Mouse (Mus musculus): Measurements from ENCODE around the gene Mfsd11. TPM values are rescaled to one million over a fixed set of nuclear protein-coding genes. Genes with fewer than 3 reads are reported as not detected.

The Mfsd11 gene
- polyA plus RNA-seq, 1 experiment from 2014 or later: 41.1 TPM

DNA sequence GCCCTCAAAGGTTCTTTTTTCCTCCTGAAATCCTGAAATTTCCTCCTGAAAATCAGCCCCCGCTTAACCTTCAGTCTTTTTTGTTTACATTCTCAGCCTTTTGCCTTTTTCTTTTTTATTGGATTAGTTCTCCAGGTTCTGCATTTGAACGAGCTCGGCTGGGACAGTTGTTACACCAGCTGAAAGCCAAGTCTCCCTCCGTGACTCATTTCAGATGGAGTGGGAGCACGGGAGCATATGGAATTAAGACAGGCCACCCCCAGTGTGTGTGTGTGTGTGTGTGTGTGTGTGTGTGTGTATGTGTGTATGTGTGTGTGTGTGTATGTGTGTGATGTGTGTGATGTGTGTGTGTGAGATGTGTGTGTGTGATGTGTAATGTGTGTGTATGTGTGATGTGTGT is 29.2 kb downstream of the Mfsd11 start:
- no peak for ATAC-seq (ENCODE audit: insufficient read depth, low FRiP score, low TSS enrichment)
- H3K36me3 ChIP-seq (ENCODE audit: control insufficient read depth, insufficient read depth, low read length): no peaks in the 10 kb centered on the region
- whole genome bisulfite sequencing: 73% methylated on average over 5 of the region's 5 CpGs
- H3K4me3 ChIP-seq (ENCODE audit: low read depth, low read length): no peak overlapping the region
- DNase-seq (ENCODE audit: low spot score): no peak
- H3K9me3 ChIP-seq (ENCODE audit: control insufficient read depth, low read length): no peaks in the 10 kb centered on the region
- H3K4me1 ChIP-seq (ENCODE audit: control insufficient read depth, insufficient read depth, low read length): no peaks in the 10 kb centered on the region
- H3K9ac ChIP-seq (ENCODE audit: low read length): no peak overlapping the region
- no peaks in the 10 kb centered on the region for H3K27me3 ChIP-seq (ENCODE audit: control insufficient read depth, insufficient read depth, low read length)
- no peak overlapping the region for H3K4me2 ChIP-seq (ENCODE audit: low read depth)
- H3K27ac ChIP-seq (ENCODE audit: low read depth, low read length): no peak overlapping the region

GRCm38 (mm10) chr11:116882446-116882845 is 30.2 kb downstream of the Mfsd11 start:
- 80% methylated on average over 10 of the region's 10 CpGs for WGBS
- H3K4me3 ChIP-seq (ENCODE audit: low read depth, low read length): no peak overlapping the region
- ATAC-seq (ENCODE audit: insufficient read depth, low FRiP score, low TSS enrichment): no peak
- no peak overlapping the region for H3K27ac ChIP-seq (ENCODE audit: low read depth, low read length)
- no peaks in the 10 kb centered on the region for H3K4me1 ChIP-seq (ENCODE audit: control insufficient read depth, insufficient read depth, low read length)
- H3K27me3 ChIP-seq (ENCODE audit: control insufficient read depth, insufficient read depth, low read length): no peaks in the 10 kb centered on the region
- H3K9me3 ChIP-seq (ENCODE audit: control insufficient read depth, low read length): no peaks in the 10 kb centered on the region
- H3K4me2 ChIP-seq (ENCODE audit: low read depth): no peak overlapping the region
- DNase-seq (ENCODE audit: low spot score): no peak
- no peak overlapping the region for H3K9ac ChIP-seq (ENCODE audit: low read length)
- H3K36me3 ChIP-seq (ENCODE audit: control insufficient read depth, insufficient read depth, low read length): no peaks in the 10 kb centered on the region

DNA sequence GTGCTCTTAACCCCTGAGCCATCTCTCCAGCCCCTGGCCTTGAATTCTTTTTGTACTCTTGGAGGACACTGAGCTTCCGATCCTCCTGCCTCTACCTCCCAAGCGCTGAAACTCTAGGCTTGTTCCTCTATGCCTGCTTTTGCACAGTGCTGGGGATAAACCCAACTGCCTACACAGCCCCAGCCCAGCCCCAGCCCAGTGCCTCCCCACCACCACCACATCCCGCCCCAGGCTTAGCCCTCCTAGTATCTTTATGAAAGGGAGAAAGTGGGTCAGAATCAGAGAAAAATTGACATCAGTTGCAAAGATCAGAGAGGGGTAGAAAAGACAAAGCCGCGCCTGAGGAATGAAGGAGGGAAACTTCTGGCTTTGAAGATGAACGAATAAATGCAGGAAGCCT is 31.8 kb downstream of the Mfsd11 start:
- no peak overlapping the region for H3K4me3 ChIP-seq (ENCODE audit: low read depth, low read length)
- H3K9me3 ChIP-seq (ENCODE audit: control insufficient read depth, low read length): no peaks in the 10 kb centered on the region
- H3K27me3 ChIP-seq (ENCODE audit: control insufficient read depth, insufficient read depth, low read length): no peaks in the 10 kb centered on the region
- DNase-seq (ENCODE audit: low spot score): no peak
- ATAC-seq (ENCODE audit: insufficient read depth, low FRiP score, low TSS enrichment): no peak
- H3K9ac ChIP-seq (ENCODE audit: low read length): no peak overlapping the region
- no peaks in the 10 kb centered on the region for H3K36me3 ChIP-seq (ENCODE audit: control insufficient read depth, insufficient read depth, low read length)
- no peaks in the 10 kb centered on the region for H3K4me1 ChIP-seq (ENCODE audit: control insufficient read depth, insufficient read depth, low read length)
- WGBS: 87% methylated on average over 6 of the region's 6 CpGs
- H3K27ac ChIP-seq (ENCODE audit: low read depth, low read length): no peak overlapping the region
- no peak overlapping the region for H3K4me2 ChIP-seq (ENCODE audit: low read depth)

GRCm38 (mm10) chr11:116885275-116886151 is 33.3 kb downstream of the Mfsd11 start:
- no peak overlapping the region for H3K27ac ChIP-seq (ENCODE audit: low read depth, low read length)
- H3K4me3 ChIP-seq (ENCODE audit: low read depth, low read length): no peak overlapping the region
- H3K9me3 ChIP-seq (ENCODE audit: control insufficient read depth, low read length): no peaks in the 10 kb centered on the region
- H3K36me3 ChIP-seq (ENCODE audit: control insufficient read depth, insufficient read depth, low read length): no peaks in the 10 kb centered on the region
- no peaks in the 10 kb centered on the region for H3K27me3 ChIP-seq (ENCODE audit: control insufficient read depth, insufficient read depth, low read length)
- 4% methylated on average over 23 of the region's 28 CpGs for WGBS
- peak; percentile 90 for DNase-seq (ENCODE audit: low spot score)
- H3K9ac ChIP-seq (ENCODE audit: low read length): no peak overlapping the region
- ATAC-seq (ENCODE audit: insufficient read depth, low FRiP score, low TSS enrichment): no peak
- no peaks in the 10 kb centered on the region for H3K4me1 ChIP-seq (ENCODE audit: control insufficient read depth, insufficient read depth, low read length)
- peak overlapping the region; percentile 0 for H3K4me2 ChIP-seq (ENCODE audit: low read depth)

DNA sequence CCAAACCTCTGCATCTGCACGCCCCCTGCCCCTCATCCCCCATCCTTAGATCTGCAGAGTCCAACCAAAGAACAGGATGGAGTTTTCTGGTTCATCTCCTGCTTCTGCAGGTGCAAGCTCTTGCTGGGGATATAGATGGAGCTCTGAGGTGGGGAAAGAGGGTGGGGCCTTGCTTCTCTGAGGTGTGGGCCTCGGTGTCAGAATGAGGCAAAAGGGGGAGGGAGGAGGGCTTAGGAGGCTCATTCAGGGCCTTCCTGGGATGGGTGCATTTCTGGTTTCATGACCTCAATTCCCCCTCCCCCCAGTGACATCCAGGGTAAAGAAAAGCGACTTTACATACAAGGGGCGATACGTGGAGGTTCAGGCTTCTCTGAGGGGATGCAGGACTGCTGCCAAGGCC is 34.9 kb downstream of the Mfsd11 start:
- Histone ChIP-seq H3K4me2 (ENCODE audit: low read depth) (no peak overlapping the region), H3K9ac (ENCODE audit: low read length) (no peak overlapping the region), H3K9me3 (ENCODE audit: control insufficient read depth, low read length) (no peaks in the 10 kb centered on the region), H3K36me3 (ENCODE audit: control insufficient read depth, insufficient read depth, low read length) (no peaks in the 10 kb centered on the region), H3K27ac (ENCODE audit: low read depth, low read length) (no peak overlapping the region), H3K4me3 (ENCODE audit: low read depth, low read length) (no peak overlapping the region), H3K4me1 (ENCODE audit: control insufficient read depth, insufficient read depth, low read length) (no peaks in the 10 kb centered on the region), H3K27me3 (ENCODE audit: control insufficient read depth, insufficient read depth, low read length) (no peaks in the 10 kb centered on the region)
- DNase-seq (ENCODE audit: low spot score): no peak
- WGBS: 46% methylated on average over 5 of the region's 5 CpGs
- no peak for ATAC-seq (ENCODE audit: insufficient read depth, low FRiP score, low TSS enrichment)

GRCm38 (mm10) chr11:116893532-116894442 is 41.5 kb downstream of the Mfsd11 start:
- H3K9ac ChIP-seq (ENCODE audit: low read length): no peak overlapping the region
- ATAC-seq (ENCODE audit: insufficient read depth, low FRiP score, low TSS enrichment) (no peak), DNase-seq (ENCODE audit: low spot score) (no peak)
- no peaks in the 10 kb centered on the region for H3K36me3 ChIP-seq (ENCODE audit: control insufficient read depth, insufficient read depth, low read length)
- H3K27me3 ChIP-seq (ENCODE audit: control insufficient read depth, insufficient read depth, low read length): no peaks in the 10 kb centered on the region
- no peak overlapping the region for H3K4me2 ChIP-seq (ENCODE audit: low read depth)
- no peak overlapping the region for H3K27ac ChIP-seq (ENCODE audit: low read depth, low read length)
- no peaks in the 10 kb centered on the region for H3K9me3 ChIP-seq (ENCODE audit: control insufficient read depth, low read length)
- no peaks in the 10 kb centered on the region for H3K4me1 ChIP-seq (ENCODE audit: control insufficient read depth, insufficient read depth, low read length)
- H3K4me3 ChIP-seq (ENCODE audit: low read depth, low read length): no peak overlapping the region
- 75% methylated on average over 19 of the region's 19 CpGs for WGBS

GRCm38 (mm10) chr11:116895402-116895801 is 43.2 kb downstream of the Mfsd11 start:
- no peak overlapping the region for H3K4me2 ChIP-seq (ENCODE audit: low read depth)
- H3K9ac ChIP-seq (ENCODE audit: low read length): no peak overlapping the region
- ATAC-seq (ENCODE audit: insufficient read depth, low FRiP score, low TSS enrichment) (no peak), DNase-seq (ENCODE audit: low spot score) (no peak)
- H3K27ac ChIP-seq (ENCODE audit: low read depth, low read length): no peak overlapping the region
- no peaks in the 10 kb centered on the region for H3K27me3 ChIP-seq (ENCODE audit: control insufficient read depth, insufficient read depth, low read length)
- no peaks in the 10 kb centered on the region for H3K36me3 ChIP-seq (ENCODE audit: control insufficient read depth, insufficient read depth, low read length)
- 59% methylated on average over 3 of the region's 3 CpGs for WGBS
- H3K9me3 ChIP-seq (ENCODE audit: control insufficient read depth, low read length): no peaks in the 10 kb centered on the region
- no peaks in the 10 kb centered on the region for H3K4me1 ChIP-seq (ENCODE audit: control insufficient read depth, insufficient read depth, low read length)
- no peak overlapping the region for H3K4me3 ChIP-seq (ENCODE audit: low read depth, low read length)

DNA sequence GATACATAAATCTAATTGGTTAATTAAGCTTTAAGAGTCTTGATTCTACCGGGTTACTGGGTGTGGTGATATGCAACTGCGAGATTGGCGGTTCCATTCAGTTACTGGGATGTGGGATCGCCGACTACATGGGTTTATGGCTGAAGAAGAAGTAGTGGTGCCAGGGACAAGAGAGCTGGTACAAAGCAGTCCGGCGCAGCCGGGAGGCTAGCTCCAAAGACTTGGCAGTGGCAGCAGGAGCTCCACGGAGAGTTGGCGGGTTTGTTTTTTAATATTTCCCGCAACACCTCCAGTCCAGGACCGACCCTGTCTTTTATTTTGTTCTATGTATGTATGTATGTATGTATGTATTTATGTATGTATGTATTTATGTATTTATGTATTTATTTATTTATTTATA is 47.0 kb downstream of the Mfsd11 start:
- H3K36me3 ChIP-seq (ENCODE audit: control insufficient read depth, insufficient read depth, low read length): no peaks in the 10 kb centered on the region
- H3K4me2 ChIP-seq (ENCODE audit: low read depth): no peak overlapping the region
- H3K9ac ChIP-seq (ENCODE audit: low read length): no peak overlapping the region
- no peak overlapping the region for H3K27ac ChIP-seq (ENCODE audit: low read depth, low read length)
- DNase-seq (ENCODE audit: low spot score) (no peak), ATAC-seq (ENCODE audit: insufficient read depth, low FRiP score, low TSS enrichment) (no peak)
- no peaks in the 10 kb centered on the region for H3K4me1 ChIP-seq (ENCODE audit: control insufficient read depth, insufficient read depth, low read length)
- no peaks in the 10 kb centered on the region for H3K9me3 ChIP-seq (ENCODE audit: control insufficient read depth, low read length)
- H3K4me3 ChIP-seq (ENCODE audit: low read depth, low read length): no peak overlapping the region
- no peaks in the 10 kb centered on the region for H3K27me3 ChIP-seq (ENCODE audit: control insufficient read depth, insufficient read depth, low read length)
- WGBS: 92% methylated on average over 12 of the region's 12 CpGs
